25 mouse cellular contexts compared by ENCODE assay signal in the genomic region with DNA sequence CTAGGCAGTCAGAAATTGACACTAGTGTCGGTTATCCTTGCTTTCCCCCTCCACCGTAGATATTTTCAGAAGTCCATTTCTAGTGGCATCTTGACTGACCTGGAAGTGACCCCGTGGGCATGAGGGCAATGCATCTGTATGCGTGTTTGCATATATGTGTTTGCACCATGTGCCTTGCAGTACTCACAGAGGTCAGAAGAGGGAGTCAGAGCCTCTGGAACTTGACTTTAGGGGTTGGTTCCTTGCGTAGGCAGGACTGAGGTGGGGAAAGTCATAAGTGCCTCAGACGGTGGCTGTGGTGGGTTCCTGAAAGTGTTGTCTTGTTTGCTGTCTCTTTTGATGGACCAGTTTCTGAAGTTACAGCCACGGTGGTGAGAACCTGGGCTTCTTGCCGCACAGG.
DNase-seq lines count a peak whose midpoint lies in the region; TF ChIP-seq lines count a peak whose summit lies in the region.
"Had no signal": no experiment of that assay in that cellular context is flagged by ENCODE, and none has a peak within 500 bp of the region (broad histone marks: within the 10 kb centered on the region; RNA-seq: fewer than 3 reads in every experiment).

No protein-coding gene starts in this region.

- 89% methylated on average over 8 of the region's 8 CpGs for WGBS in kidney, adult 2 months

- H3K27ac ChIP-seq in kidney, adult 2 months (ENCODE audit: insufficient read depth, low read depth, low read length) = no peak overlapping the region
- H3K27ac ChIP-seq: embryonic facial prominence, embryonic 12.5 days; embryonic facial prominence, embryonic 15.5 days; forebrain, embryonic 15.5 days; heart, adult 2 months; heart, embryonic 10.5 days; heart, embryonic 13.5 days; hindbrain, embryonic 12.5 days; hindbrain, embryonic 15.5 days; intestine, embryonic 15.5 days had no signal

- peaks cover 15% of the 10 kb centered on the region for H3K9me3 ChIP-seq in E14TG2a.4 (ENCODE audit: low read length)
- H3K9me3 ChIP-seq: embryonic facial prominence, embryonic 12.5 days; embryonic facial prominence, embryonic 15.5 days; forebrain, embryonic 15.5 days; hindbrain, embryonic 12.5 days; hindbrain, embryonic 15.5 days; intestine, embryonic 15.5 days had no signal

- peak; percentile 56 for TF ChIP-seq CTCF in E14TG2a.4 (conservative IDR thresholded peaks at IDR 0.05; ENCODE audit: low read length)
- no peak for TF ChIP-seq CTCF in kidney, adult 2 months (conservative IDR thresholded peaks at IDR 0.05; ENCODE audit: insufficient read depth, insufficient read length, low read depth, low read length)

- H3K4me3 ChIP-seq in E14TG2a.4 (replicated peaks; ENCODE audit: low read length) = no peak overlapping the region
- H3K4me3 ChIP-seq in kidney, adult 2 months (ENCODE audit: insufficient read depth, low read depth, low read length) = no peak overlapping the region
- H3K4me3 ChIP-seq: embryonic facial prominence, embryonic 12.5 days; embryonic facial prominence, embryonic 15.5 days; forebrain, embryonic 15.5 days; heart, adult 2 months; heart, embryonic 10.5 days; heart, embryonic 13.5 days; hindbrain, embryonic 12.5 days; hindbrain, embryonic 15.5 days; intestine, embryonic 15.5 days had no signal

- peaks cover 33% of the 10 kb centered on the region for H3K4me1 ChIP-seq in E14TG2a.4 (replicated peaks; ENCODE audit: low read depth, low read length)
- no peaks in the 10 kb centered on the region for H3K4me1 ChIP-seq in kidney, adult 2 months (ENCODE audit: control insufficient read depth, insufficient read depth, low read length)
- H3K4me1 ChIP-seq: embryonic facial prominence, embryonic 12.5 days; embryonic facial prominence, embryonic 15.5 days; forebrain, embryonic 15.5 days; heart, embryonic 10.5 days; heart, embryonic 13.5 days; hindbrain, embryonic 12.5 days; hindbrain, embryonic 15.5 days; intestine, embryonic 15.5 days had no signal

- DNase-seq in ES-CJ7 (ENCODE audit: low read depth, low spot score) (peak; percentile 52), R1 (ENCODE audit: low read depth, low spot score) (peak; percentile 69)
- DNase-seq in induced T-regulatory cell, adult 2 months (ENCODE audit: low read depth) = peak; percentile 8
- no peak for DNase-seq in kidney, adult 2 months
- no peak for DNase-seq in gastrocnemius, postnatal 10 days
- DNase-seq in B cell, adult 2 months = no peak
- DNase-seq: adrenal gland, adult 8-10 months; adrenal gland, postnatal 25 days; cerebellum, adult 11 months; cerebellum, adult 2 months; cerebellum, adult 9-11 months; cerebellum, postnatal 25 days; gastrocnemius, postnatal 36 days; heart, adult 2 months; heart, postnatal 14 days; kidney, adult 11 months had no signal

- H3K36me3 ChIP-seq in E14TG2a.4 (ENCODE audit: insufficient read depth, low read length) = peaks cover 92% of the 10 kb centered on the region
- H3K36me3 ChIP-seq in kidney, adult 2 months (ENCODE audit: control insufficient read depth, insufficient read depth, low read length) = no peaks in the 10 kb centered on the region
- H3K36me3 ChIP-seq: embryonic facial prominence, embryonic 12.5 days; embryonic facial prominence, embryonic 15.5 days; forebrain, embryonic 15.5 days; heart, embryonic 10.5 days; heart, embryonic 13.5 days; hindbrain, embryonic 12.5 days; hindbrain, embryonic 15.5 days; intestine, embryonic 15.5 days had no signal

- TF ChIP-seq POLR2A in kidney, adult 2 months (IDR thresholded peaks at IDR 0.05; ENCODE audit: low read depth, low read length) = no peak

- H3K27me3 ChIP-seq in E14TG2a.4 (ENCODE audit: insufficient read depth, low read length) = no peaks in the 10 kb centered on the region
- H3K27me3 ChIP-seq in kidney, adult 2 months (replicated peaks; ENCODE audit: control insufficient read depth, insufficient read depth, low read length) = no peaks in the 10 kb centered on the region
- H3K27me3 ChIP-seq: embryonic facial prominence, embryonic 12.5 days; embryonic facial prominence, embryonic 15.5 days; forebrain, embryonic 15.5 days; heart, embryonic 13.5 days; hindbrain, embryonic 12.5 days; hindbrain, embryonic 15.5 days; intestine, embryonic 15.5 days had no signal

Comparison
In these comparisons a context has a peak if more than half of its experiments do, and no peak if none do; other contexts are left out.
1. DNase-seq: peak in ES-CJ7 (single experiment), R1 (single experiment) and induced T-regulatory cell, adult 2 months (single experiment); none in kidney, adult 2 months (single experiment), gastrocnemius, postnatal 10 days (single experiment) and B cell, adult 2 months (0 of 2).